13 mouse cellular contexts compared by ENCODE assay signal in genomic region chr16:30669883-30670282, GRCm38 (mm10).
"Had no signal": no experiment of that assay in that cellular context is flagged by ENCODE, and none has a peak within 500 bp of the region (broad histone marks: within the 10 kb centered on the region; RNA-seq: fewer than 3 reads in every experiment).

No protein-coding gene starts in this region.

- H3K27ac ChIP-seq: kidney, embryonic 15.5 days; limb, embryonic 15.5 days; liver, embryonic 12.5 days; lung, embryonic 15.5 days; midbrain, embryonic 10.5 days; neural tube, embryonic 15.5 days had no signal

- H3K9ac ChIP-seq: kidney, embryonic 15.5 days; limb, embryonic 15.5 days; liver, embryonic 12.5 days; lung, embryonic 15.5 days; neural tube, embryonic 15.5 days had no signal

- H3K27me3 ChIP-seq: kidney, embryonic 15.5 days; limb, embryonic 15.5 days; liver, embryonic 12.5 days; lung, embryonic 15.5 days; neural tube, embryonic 15.5 days had no signal

- DNase-seq: kidney, postnatal 14 days; left cerebral cortex, postnatal 4 days; midbrain, embryonic 14.5 days; right cerebral cortex, adult 18-20 months; right cerebral cortex, postnatal 25 days; thymus, postnatal 14 days had no signal

- H3K4me3 ChIP-seq: kidney, embryonic 15.5 days; limb, embryonic 15.5 days; liver, embryonic 12.5 days; lung, embryonic 15.5 days; midbrain, embryonic 10.5 days; myocyte; neural tube, embryonic 15.5 days had no signal

- H3K36me3 ChIP-seq: kidney, embryonic 15.5 days; limb, embryonic 15.5 days; liver, embryonic 12.5 days; lung, embryonic 15.5 days; midbrain, embryonic 10.5 days; neural tube, embryonic 15.5 days had no signal

- ATAC-seq: liver, embryonic 12.5 days had no signal

- H3K4me1 ChIP-seq: liver, embryonic 12.5 days; midbrain, embryonic 10.5 days had no signal

- H3K9me3 ChIP-seq: kidney, embryonic 15.5 days; limb, embryonic 15.5 days; liver, embryonic 12.5 days; lung, embryonic 15.5 days; midbrain, embryonic 10.5 days; neural tube, embryonic 15.5 days had no signal

- H3K4me2 ChIP-seq: kidney, embryonic 15.5 days; limb, embryonic 15.5 days; liver, embryonic 12.5 days; lung, embryonic 15.5 days; neural tube, embryonic 15.5 days had no signal
